Mouse (Mus musculus) E14TG2a.4 (cell line): ENCODE measurements around the gene Tcf7l2.

Experiments
- H3K27me3 ChIP-seq: 2 replicates; pipeline ENCODE4 v1.6.1; 2014; ENCODE audit warnings: low read length, control low read depth; ENCODE audit not compliant: insufficient read depth
- H3K36me3 ChIP-seq: 2 replicates; pipeline ENCODE4 v1.6.1; 2014; ENCODE audit warnings: low read length, control low read depth; ENCODE audit not compliant: insufficient read depth
- H3K4me1 ChIP-seq: replicated peaks from 2 replicates; pipeline ENCODE4 v1.6.1; 2014; ENCODE audit warnings: low read depth, low read length, control low read depth
- H3K4me3 ChIP-seq: replicated peaks from 2 replicates; pipeline ENCODE4 v1.5.1; 2014; ENCODE audit warnings: mild to moderate bottlenecking, low read length
- H3K9me3 ChIP-seq: 2 replicates; pipeline ENCODE4 v1.6.1; 2014; ENCODE audit warnings: low read length, control low read depth
- CTCF ChIP-seq: conservative IDR thresholded peaks from 2 replicates; pipeline ENCODE4 v1.5.1; 2014; ENCODE audit warnings: low read length
- NANOG ChIP-seq: IDR thresholded peaks from 2 replicates; pipeline ENCODE4 v1.6.1; 2014; ENCODE audit warnings: borderline replicate concordance, low read length, mixed read lengths
- POU5F1 ChIP-seq: IDR thresholded peaks from 2 replicates; pipeline ENCODE4 v1.6.1; 2014; ENCODE audit warnings: low read length, borderline replicate concordance

Gene Tcf7l2

DNA sequence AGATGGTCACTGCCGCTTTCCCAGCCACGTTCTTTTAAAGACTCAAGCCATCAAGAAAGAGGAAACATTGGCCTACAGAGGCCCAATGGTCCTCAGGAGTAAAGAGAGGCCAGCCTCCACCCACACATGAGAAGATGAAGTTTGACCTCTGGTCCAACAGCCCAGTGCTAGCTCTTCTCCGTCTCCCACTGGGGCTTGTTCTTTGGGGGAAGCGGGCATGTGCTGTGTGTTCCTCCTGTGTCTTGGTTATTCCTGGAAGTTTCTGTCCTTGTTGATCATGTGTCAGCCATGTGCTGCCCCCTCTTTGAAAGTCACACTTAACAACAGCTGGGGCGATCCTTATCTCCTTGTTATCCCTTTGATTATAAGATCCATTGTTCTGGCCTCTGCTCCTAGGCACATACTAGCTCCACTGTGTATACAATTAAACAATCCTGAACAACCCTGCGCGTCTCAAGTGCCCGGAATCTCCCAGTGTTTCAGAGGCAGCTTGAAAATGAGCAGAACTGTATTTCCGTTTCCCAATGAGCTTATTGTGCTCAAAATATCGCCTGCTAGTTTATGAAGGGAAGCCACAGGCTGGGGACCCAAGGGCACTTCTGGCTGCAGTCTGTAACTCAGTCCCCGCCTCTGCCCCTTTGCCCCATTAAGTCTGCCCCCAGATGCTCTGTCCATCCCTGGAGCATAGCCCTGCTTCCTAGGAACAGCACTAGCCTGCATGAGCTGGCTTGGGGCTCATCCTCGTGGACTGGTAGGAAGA is 65.0 kb downstream of the Tcf7l2 start:
- Histone ChIP-seq H3K4me1 (peaks cover 17% of the 10 kb centered on the region), H3K27me3 (no peaks in the 10 kb centered on the region), H3K36me3 (no peaks in the 10 kb centered on the region), H3K9me3 (no peaks in the 10 kb centered on the region), H3K4me3 (peak overlapping the region; percentile 58)
- no peak for TF ChIP-seq POU5F1
- no peak for TF ChIP-seq NANOG
- no peak for TF ChIP-seq CTCF

DNA sequence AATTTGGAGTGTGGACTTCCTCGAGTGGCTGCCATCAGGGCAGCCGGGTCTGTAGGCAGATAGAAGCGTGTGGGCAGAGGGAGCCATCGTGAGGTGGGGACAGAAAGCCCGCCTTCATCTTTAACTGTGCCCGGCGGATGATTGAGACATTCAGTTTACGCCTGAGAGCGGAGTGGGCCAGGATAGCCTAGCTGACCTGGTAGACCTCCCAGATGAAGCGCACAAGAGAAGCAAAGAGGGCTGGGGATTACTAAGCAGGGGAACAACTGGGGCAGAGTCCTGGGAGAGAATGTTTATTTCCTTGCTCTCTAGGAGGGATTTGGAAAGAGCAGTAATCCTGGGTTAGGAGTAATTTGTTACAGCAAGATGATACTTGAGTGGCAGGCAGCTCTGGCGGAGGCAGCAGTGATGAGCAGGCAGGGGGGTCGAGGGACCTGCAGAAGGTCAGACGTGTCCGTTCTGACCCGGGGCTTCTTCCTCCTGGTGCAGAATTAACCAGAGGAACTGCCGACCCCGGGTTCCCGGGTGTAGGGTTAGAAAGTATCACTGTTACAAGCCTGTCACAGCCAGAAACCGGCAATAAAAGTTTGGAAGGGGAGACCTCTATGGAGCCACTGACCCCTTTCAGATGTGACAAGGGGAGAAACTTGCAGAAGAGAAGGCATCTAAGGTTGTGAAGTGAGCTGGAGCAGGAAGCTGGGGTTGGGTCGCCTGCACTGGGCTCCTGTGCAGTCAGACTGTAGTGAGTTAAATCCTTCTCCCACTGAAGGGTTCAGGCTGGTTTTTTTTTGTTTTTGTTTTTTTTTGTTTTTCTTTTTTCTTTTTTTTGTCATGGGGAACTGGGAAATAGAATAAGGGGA is 65.8 kb downstream of the Tcf7l2 start:
- no peak for TF ChIP-seq CTCF
- TF ChIP-seq NANOG: no peak
- no peak for TF ChIP-seq POU5F1
- no peaks in the 10 kb centered on the region for H3K36me3 ChIP-seq
- peaks cover 17% of the 10 kb centered on the region for H3K4me1 ChIP-seq
- no peaks in the 10 kb centered on the region for H3K9me3 ChIP-seq
- H3K27me3 ChIP-seq: no peaks in the 10 kb centered on the region
- H3K4me3 ChIP-seq: peak overlapping the region; percentile 58

- no peak for TF ChIP-seq NANOG
- TF ChIP-seq POU5F1: no peak
- no peak for TF ChIP-seq CTCF
Measured at GRCm38 (mm10) chr19:55808304-55808703, 66.7 kb downstream of the Tcf7l2 start.

GRCm38 (mm10) chr19:55809539-55809938 is 67.9 kb downstream of the Tcf7l2 start:
- Histone ChIP-seq H3K4me3 (no peak overlapping the region), H3K9me3 (no peaks in the 10 kb centered on the region), H3K36me3 (no peaks in the 10 kb centered on the region)

More at GRCm38 (mm10) chr19:55808304-55808703, 66.7 kb downstream of the Tcf7l2 start:
- H3K4me3 ChIP-seq: no peak overlapping the region
- no peaks in the 10 kb centered on the region for H3K36me3 ChIP-seq
- H3K27me3 ChIP-seq: no peaks in the 10 kb centered on the region
- H3K9me3 ChIP-seq: no peaks in the 10 kb centered on the region
- peaks cover 17% of the 10 kb centered on the region for H3K4me1 ChIP-seq

DNA sequence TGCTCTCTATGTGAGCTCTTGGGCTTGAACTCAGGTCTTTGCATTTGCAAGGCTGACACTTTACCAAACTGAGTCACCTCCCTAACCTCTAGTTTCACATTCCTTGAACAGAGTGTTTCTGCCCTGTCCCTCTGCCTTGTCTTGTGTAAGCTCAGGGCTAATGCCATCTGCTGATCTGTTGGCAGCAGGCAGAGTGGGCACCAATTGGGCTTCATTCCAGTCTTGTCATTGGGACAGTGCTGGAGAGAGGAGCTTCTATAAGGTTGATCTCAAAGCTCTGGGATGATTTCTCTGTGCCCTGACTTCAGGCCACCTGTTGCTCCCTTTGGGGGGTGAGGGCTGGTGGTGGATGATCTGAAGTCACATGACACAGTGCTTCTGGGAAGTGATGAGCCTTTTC is 70.6 kb downstream of the Tcf7l2 start:
- Histone ChIP-seq H3K4me3 (no peak overlapping the region), H3K27me3 (no peaks in the 10 kb centered on the region), H3K9me3 (no peaks in the 10 kb centered on the region), H3K36me3 (no peaks in the 10 kb centered on the region), H3K4me1 (peaks cover 13% of the 10 kb centered on the region)
- TF ChIP-seq POU5F1: no peak
- no peak for TF ChIP-seq NANOG
- no peak for TF ChIP-seq CTCF

More at GRCm38 (mm10) chr19:55809539-55809938, 67.9 kb downstream of the Tcf7l2 start:
- TF ChIP-seq CTCF (no peak), NANOG (no peak), POU5F1 (no peak)
- Histone ChIP-seq H3K4me1 (peaks cover 17% of the 10 kb centered on the region), H3K27me3 (no peaks in the 10 kb centered on the region)

DNA sequence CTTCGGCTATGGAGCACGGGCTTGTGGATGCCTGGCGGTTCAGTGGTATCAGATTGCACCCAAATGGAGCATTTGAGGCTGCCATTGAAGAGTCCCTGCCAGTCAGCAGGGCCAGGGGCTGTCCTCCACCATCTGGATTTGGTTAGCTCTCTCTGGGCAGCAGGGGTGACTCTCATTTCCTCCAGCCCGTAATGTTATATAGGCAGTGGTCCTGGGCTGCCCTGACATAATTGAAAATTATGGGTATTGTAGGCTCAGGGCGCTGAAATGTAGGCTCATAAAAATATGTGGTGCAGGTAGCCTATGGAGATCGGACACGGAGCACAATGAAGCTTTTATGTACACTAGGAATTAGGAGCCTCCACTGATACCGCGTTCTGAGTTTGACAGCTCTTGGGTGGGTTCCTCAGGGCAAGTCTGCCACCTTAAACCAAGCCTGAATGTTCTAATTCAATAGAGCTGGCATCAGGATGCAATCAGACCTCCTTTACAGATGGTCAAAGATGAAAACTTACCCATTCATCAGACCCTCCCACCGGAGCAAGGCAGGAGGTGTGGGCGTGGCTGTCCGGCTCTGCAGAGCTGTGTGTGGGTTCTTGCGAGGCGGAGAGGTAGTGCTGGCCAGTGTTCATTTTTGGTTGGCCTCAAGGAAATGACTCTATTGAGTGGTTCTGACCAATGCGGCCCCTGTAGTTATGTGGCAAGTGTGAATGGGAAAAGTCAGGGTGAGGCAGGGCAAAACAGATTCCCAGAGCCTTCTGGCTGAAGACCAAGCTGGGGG is 73.6 kb downstream of the Tcf7l2 start:
- H3K4me3 ChIP-seq: no peak overlapping the region
- no peaks in the 10 kb centered on the region for H3K9me3 ChIP-seq
- 0 out of 2 replicates have a peak, but pooled peaks cover 6% of the 10 kb centered on the region for H3K36me3 ChIP-seq
- H3K4me1 ChIP-seq: 0 out of 2 replicates have a peak, but pooled peaks cover 8% of the 10 kb centered on the region
- H3K27me3 ChIP-seq: no peaks in the 10 kb centered on the region
- no peak for TF ChIP-seq POU5F1

DNA sequence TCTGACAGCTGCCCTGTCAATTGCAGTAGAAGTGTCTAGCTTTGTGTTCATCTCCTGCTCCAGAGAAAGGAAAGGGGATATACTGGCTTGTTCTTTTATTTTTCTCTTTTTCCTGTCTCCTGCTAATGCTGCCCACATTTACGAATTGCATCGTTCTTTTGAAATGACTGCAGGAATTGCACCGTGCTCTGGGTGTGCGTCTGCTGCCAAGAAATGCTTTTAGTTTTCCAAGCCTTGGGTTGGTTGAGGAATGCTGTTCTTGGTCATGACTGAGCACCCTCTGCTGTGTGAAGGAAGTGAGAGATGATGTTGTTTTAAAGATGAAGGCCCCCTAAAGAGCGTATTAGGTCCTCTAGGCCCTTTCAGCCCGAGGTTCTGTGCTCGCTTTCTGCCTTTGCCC is 75.4 kb downstream of the Tcf7l2 start:
- H3K36me3 ChIP-seq: 0 out of 2 replicates have a peak, but pooled peaks cover 6% of the 10 kb centered on the region
- no peak for TF ChIP-seq POU5F1
- TF ChIP-seq NANOG: no peak
- no peak for TF ChIP-seq CTCF
- no peak overlapping the region for H3K4me3 ChIP-seq
- peaks cover 10% of the 10 kb centered on the region; the same call in 1 of the 2 replicates for H3K4me1 ChIP-seq
- H3K9me3 ChIP-seq: no peaks in the 10 kb centered on the region
- H3K27me3 ChIP-seq: no peaks in the 10 kb centered on the region

GRCm38 (mm10) chr19:55820202-55820601 is 78.6 kb downstream of the Tcf7l2 start:
- H3K36me3 ChIP-seq: 0 out of 2 replicates have a peak, but pooled peaks cover 6% of the 10 kb centered on the region
- no peaks in the 10 kb centered on the region for H3K9me3 ChIP-seq
- no peak overlapping the region for H3K4me3 ChIP-seq
- peaks cover 10% of the 10 kb centered on the region; the same call in 1 of the 2 replicates for H3K4me1 ChIP-seq
- TF ChIP-seq NANOG: no peak
- no peak for TF ChIP-seq CTCF
- TF ChIP-seq POU5F1: no peak
- H3K27me3 ChIP-seq: no peaks in the 10 kb centered on the region
